In the genomic region with DNA sequence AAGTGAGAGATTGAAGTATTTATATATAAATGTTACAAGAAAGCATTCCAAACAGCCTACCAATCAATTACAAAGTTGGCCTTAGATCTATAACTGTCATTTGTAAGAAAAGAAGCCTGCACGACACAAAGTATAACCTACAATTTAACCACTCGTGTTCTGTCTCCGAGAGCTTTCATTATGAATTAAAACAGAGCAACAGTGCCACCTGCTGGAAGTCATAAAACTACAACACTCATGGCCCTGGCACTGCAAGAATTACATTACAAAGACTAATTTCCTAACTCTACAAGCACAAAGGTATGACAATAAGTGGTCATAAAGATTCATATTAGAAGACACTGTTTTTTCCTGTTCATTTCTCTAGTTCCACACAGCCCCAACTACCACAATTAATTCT, we compare ENCODE assay signal across 8 mouse cellular contexts. TPM values are rescaled to one million over a fixed set of nuclear protein-coding genes. Genes with fewer than 3 reads are reported as not detected.
DNase-seq lines count a peak whose midpoint lies in the region; ATAC-seq lines count a peak whose summit lies in the region.
"Had no signal": no experiment of that assay in that cellular context is flagged by ENCODE, and none has a peak within 500 bp of the region (broad histone marks: within the 10 kb centered on the region; RNA-seq: fewer than 3 reads in every experiment).

No protein-coding gene starts in this region.

- no peaks in the 10 kb centered on the region for H3K27me3 ChIP-seq in neural tube, embryonic 11.5 days (ENCODE audit: control insufficient read depth, insufficient read depth, low read length)
- H3K27me3 ChIP-seq in hindbrain, embryonic 16.5 days (replicated peaks; ENCODE audit: control insufficient read depth, insufficient read depth, low read length): no peaks in the 10 kb centered on the region
- H3K27me3 ChIP-seq: heart, embryonic 15.5 days had no signal

- no peak overlapping the region for H3K4me3 ChIP-seq in neural tube, embryonic 11.5 days (ENCODE audit: low read depth, low read length)
- H3K4me3 ChIP-seq in hindbrain, embryonic 16.5 days (ENCODE audit: low read length): no peak overlapping the region
- H3K4me3 ChIP-seq: heart, embryonic 15.5 days had no signal

- H3K9me3 ChIP-seq in neural tube, embryonic 11.5 days (ENCODE audit: control insufficient read depth, low read length): no peaks in the 10 kb centered on the region
- no peaks in the 10 kb centered on the region for H3K9me3 ChIP-seq in hindbrain, embryonic 16.5 days (ENCODE audit: control insufficient read depth, low read length)
- H3K9me3 ChIP-seq: heart, embryonic 15.5 days had no signal

- H3K4me1 ChIP-seq in neural tube, embryonic 11.5 days (ENCODE audit: control insufficient read depth, insufficient read depth, low read length): 0 out of 2 replicates have a peak, but pooled peaks cover 3% of the 10 kb centered on the region
- no peaks in the 10 kb centered on the region for H3K4me1 ChIP-seq in hindbrain, embryonic 16.5 days (ENCODE audit: control insufficient read depth, insufficient read depth, low read depth, low read length)

- ATAC-seq in neural tube, embryonic 11.5 days (ENCODE audit: insufficient read depth, low FRiP score, low TSS enrichment): no peak
- ATAC-seq in hindbrain, embryonic 16.5 days: peak; percentile 84

- 36% methylated on average over 3 of the region's 3 CpGs for WGBS in neural tube, embryonic 11.5 days
- WGBS in hindbrain, embryonic 16.5 days: 9% methylated on average over 3 of the region's 3 CpGs

- H3K4me2 ChIP-seq in neural tube, embryonic 11.5 days (ENCODE audit: low read depth): no peak overlapping the region
- no peak overlapping the region for H3K4me2 ChIP-seq in hindbrain, embryonic 16.5 days (ENCODE audit: low read length)
- H3K4me2 ChIP-seq: heart, embryonic 15.5 days had no signal

- H3K27ac ChIP-seq in neural tube, embryonic 11.5 days (ENCODE audit: low read depth, low read length): no peak overlapping the region
- H3K27ac ChIP-seq in hindbrain, embryonic 16.5 days (ENCODE audit: low read depth, low read length): no peak overlapping the region
- H3K27ac ChIP-seq: heart, embryonic 15.5 days had no signal

- DNase-seq in neural tube, embryonic 11.5 days (ENCODE audit: low spot score): peak; percentile 33
- DNase-seq in neural tube, embryonic 10.5 days (ENCODE audit: extremely low spot score, low spot score): no peak
- DNase-seq in WW6 (ENCODE audit: low read depth, low spot score): peak; percentile 16
- peak; percentile 69 for DNase-seq in embryo, embryonic 10 days (ENCODE audit: low spot score)
- peak; percentile 55 to 74 for DNase-seq in left cerebral cortex, adult 18-20 months (ENCODE audit: low spot score in 2 of 2)
- DNase-seq in natural killer cell, adult 2 months (ENCODE audit: low spot score in 2 of 2): peak; percentile 20 to 30

- no peak overlapping the region for H3K9ac ChIP-seq in neural tube, embryonic 11.5 days (ENCODE audit: low read length)
- no peak overlapping the region for H3K9ac ChIP-seq in hindbrain, embryonic 16.5 days (ENCODE audit: low read depth, low read length)
- H3K9ac ChIP-seq: heart, embryonic 15.5 days had no signal

- H3K36me3 ChIP-seq in neural tube, embryonic 11.5 days (ENCODE audit: control insufficient read depth, insufficient read depth, low read length): peaks cover 8% of the 10 kb centered on the region
- peaks cover 16% of the 10 kb centered on the region for H3K36me3 ChIP-seq in hindbrain, embryonic 16.5 days (ENCODE audit: control insufficient read depth, insufficient read depth, low read length)

RNA-seq across cellular contexts. Expression of a gene that starts 30.3 kb away (rescaled TPM):
- polyA plus RNA-seq in neural tube, embryonic 11.5 days (2014; fragmentation: Nextera tagmentation; extraction: Ambion mirVana): 84.0 and 84.4 TPM in 2 replicates
- 54.7 and 57.0 TPM in 2 replicates for polyA plus RNA-seq in hindbrain, embryonic 16.5 days (2015; fragmentation: Nextera tagmentation; extraction: Ambion mirVana)
- total RNA-seq in left cerebral cortex, adult 18-20 months (2021): 10 to 100 TPM; 60.8 to 61.4 TPM
